Mouse (Mus musculus) megakaryocyte, embryonic 14.5 days (primary cell): ENCODE measurements around the gene Prlh.

Source experiments
- FLI1 ChIP-seq: IDR thresholded peaks from 2 replicates; pipeline ENCODE4 v1.6.1; 2012; ENCODE audit warnings: low read length, inconsistent platforms, mixed read lengths
- GATA1 ChIP-seq: IDR thresholded peaks from 3 replicates; pipeline ENCODE4 v1.6.1; 2012; ENCODE audit warnings: mixed read lengths, low read length, inconsistent platforms, borderline replicate concordance

- TF ChIP-seq GATA1: no peak
- no peak for TF ChIP-seq FLI1
Measured at GRCm38 (mm10) chr1:90906357-90906756, 46.6 kb upstream of the Prlh start.
